Mouse (Mus musculus): ENCODE measurements around the gene Tsc22d4. TPM values are rescaled to one million over a fixed set of nuclear protein-coding genes. Genes with fewer than 3 reads are reported as not detected.
A peak's percentile ranks its signal among the peaks of the same experiment; 100 is the strongest.

The Tsc22d4 gene
- polyA plus RNA-seq, 1 experiment = 133 TPM

GRCm38 (mm10) chr5:137775587-137776290 lies 30.2 kb downstream of the Tsc22d4 start:
- 90% methylated on average over 2 of the region's 2 CpGs for WGBS
- H3K4me3 ChIP-seq (ENCODE audit: extremely low read depth, insufficient read depth, insufficient read length) = no peak overlapping the region
- H3K27ac ChIP-seq (ENCODE audit: insufficient read depth, low read length) = peak overlapping the region; percentile 27

GRCm38 (mm10) chr5:137776408-137776918 lies 30.9 kb downstream of the Tsc22d4 start:
- TF ChIP-seq CTCF (IDR thresholded peaks at IDR 0.05; ENCODE audit: extremely low read depth, insufficient read depth, insufficient read length, insufficient replicate concordance) (no peak), POLR2A (IDR thresholded peaks at IDR 0.05; ENCODE audit: low read depth, low read length) (no peak)
- Histone ChIP-seq H3K4me1 (ENCODE audit: control insufficient read depth, insufficient read depth, insufficient read length) (peaks cover 9% of the 10 kb centered on the region), H3K4me3 (ENCODE audit: extremely low read depth, insufficient read depth, insufficient read length) (no peak overlapping the region), H3K36me3 (ENCODE audit: control insufficient read depth, insufficient read depth, low read length) (peaks cover 2% of the 10 kb centered on the region), H3K27me3 (ENCODE audit: control insufficient read depth, insufficient read depth, low read length) (no peaks in the 10 kb centered on the region), H3K27ac (ENCODE audit: insufficient read depth, low read length) (peak overlapping the region; percentile 27)
- 12% methylated on average over 5 of the region's 5 CpGs for WGBS
- no peak for DNase-seq (ENCODE audit: low read depth in 1 of 2, low spot score in 2 of 2)

More at GRCm38 (mm10) chr5:137775587-137776290, 30.2 kb downstream of the Tsc22d4 start:
- no peaks in the 10 kb centered on the region; the same call in 1 of the 2 replicates for H3K36me3 ChIP-seq (ENCODE audit: control insufficient read depth, insufficient read depth, low read length)
- DNase-seq (ENCODE audit: low read depth in 1 of 2, low spot score in 2 of 2) = no peak
- TF ChIP-seq CTCF (IDR thresholded peaks at IDR 0.05; ENCODE audit: extremely low read depth, insufficient read depth, insufficient read length, insufficient replicate concordance) (no peak), POLR2A (IDR thresholded peaks at IDR 0.05; ENCODE audit: low read depth, low read length) (no peak)
- H3K4me1 ChIP-seq (ENCODE audit: control insufficient read depth, insufficient read depth, insufficient read length) = peaks cover 9% of the 10 kb centered on the region
- no peaks in the 10 kb centered on the region for H3K27me3 ChIP-seq (ENCODE audit: control insufficient read depth, insufficient read depth, low read length)

DNA sequence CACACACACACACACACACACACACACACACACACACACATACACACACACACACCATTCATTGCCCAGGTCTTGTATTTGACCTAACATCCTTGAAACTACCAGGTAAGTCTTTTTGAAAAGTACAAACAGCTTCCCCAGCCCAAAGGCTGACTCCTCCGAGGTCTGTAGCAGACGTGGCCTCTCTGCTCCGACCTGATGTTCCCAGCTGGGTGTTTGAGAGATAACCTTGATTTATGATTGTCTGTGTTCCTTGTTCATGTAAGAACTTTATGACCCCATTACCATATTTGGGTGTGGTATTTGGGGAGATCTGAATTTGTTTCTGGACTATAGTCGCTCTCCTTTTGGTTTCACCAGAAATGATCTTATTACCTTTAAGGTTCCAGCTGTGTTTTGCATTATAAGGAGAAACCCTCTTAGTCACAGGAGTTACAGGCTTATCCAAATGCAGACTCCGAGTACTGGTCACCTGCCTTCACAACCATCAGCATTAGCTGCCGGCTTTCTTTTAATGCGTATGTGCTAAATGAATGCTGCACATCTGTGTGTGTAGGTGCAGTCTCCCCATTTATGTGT lies 31.8 kb downstream of the Tsc22d4 start:
- H3K36me3 ChIP-seq (ENCODE audit: control insufficient read depth, insufficient read depth, low read length) = peaks cover 11% of the 10 kb centered on the region
- no peak for TF ChIP-seq POLR2A (IDR thresholded peaks at IDR 0.05; ENCODE audit: low read depth, low read length)
- peaks cover 9% of the 10 kb centered on the region for H3K4me1 ChIP-seq (ENCODE audit: control insufficient read depth, insufficient read depth, insufficient read length)
- DNase-seq (ENCODE audit: low read depth in 1 of 2, low spot score in 2 of 2) = no peak
- WGBS = 82% methylated on average over 7 of the region's 7 CpGs
- no peak overlapping the region for H3K4me3 ChIP-seq (ENCODE audit: extremely low read depth, insufficient read depth, insufficient read length)
- no peaks in the 10 kb centered on the region for H3K27me3 ChIP-seq (ENCODE audit: control insufficient read depth, insufficient read depth, low read length)
- H3K27ac ChIP-seq (ENCODE audit: insufficient read depth, low read length) = no peak overlapping the region

GRCm38 (mm10) chr5:137778635-137779034 lies 33.1 kb downstream of the Tsc22d4 start, which contains the start of gene Ppp1r35:
Gene Ppp1r35, plus strand, starts transcription at chr5:137778849.
- WGBS = under 1% methylated on average over 30 of the region's 31 CpGs
- no peaks in the 10 kb centered on the region for H3K27me3 ChIP-seq (ENCODE audit: control insufficient read depth, insufficient read depth, low read length)
- H3K4me3 ChIP-seq (ENCODE audit: extremely low read depth, insufficient read depth, insufficient read length) = peak within 1 kb of the TSS; percentile 71
- H3K4me1 ChIP-seq (ENCODE audit: control insufficient read depth, insufficient read depth, insufficient read length) = peaks cover 10% of the 10 kb centered on the region
- TF ChIP-seq CTCF (IDR thresholded peaks at IDR 0.05; ENCODE audit: extremely low read depth, insufficient read depth, insufficient read length, insufficient replicate concordance) = no peak
- TF ChIP-seq POLR2A (IDR thresholded peaks at IDR 0.05; ENCODE audit: low read depth, low read length) = peak; percentile 66
- peaks cover 18% of the 10 kb centered on the region for H3K36me3 ChIP-seq (ENCODE audit: control insufficient read depth, insufficient read depth, low read length)
- H3K27ac ChIP-seq (ENCODE audit: insufficient read depth, low read length) = peak within 1 kb of the TSS; percentile 73
- DNase-seq (ENCODE audit: low read depth in 1 of 2, low spot score in 2 of 2) = peak; percentile 87 to 94

GRCm38 (mm10) chr5:137779053-137779933 lies 33.8 kb downstream of the Tsc22d4 start:
- Histone ChIP-seq H3K27me3 (ENCODE audit: control insufficient read depth, insufficient read depth, low read length) (no peaks in the 10 kb centered on the region), H3K4me3 (ENCODE audit: extremely low read depth, insufficient read depth, insufficient read length) (peak overlapping the region; percentile 71), H3K4me1 (ENCODE audit: control insufficient read depth, insufficient read depth, insufficient read length) (peaks cover 16% of the 10 kb centered on the region), H3K27ac (ENCODE audit: insufficient read depth, low read length) (peak overlapping the region; percentile 73), H3K36me3 (ENCODE audit: control insufficient read depth, insufficient read depth, low read length) (peaks cover 21% of the 10 kb centered on the region)
- under 1% methylated on average over 80 of the region's 83 CpGs for WGBS
- TF ChIP-seq CTCF (IDR thresholded peaks at IDR 0.05; ENCODE audit: extremely low read depth, insufficient read depth, insufficient read length, insufficient replicate concordance) = no peak
- no peak for TF ChIP-seq POLR2A (IDR thresholded peaks at IDR 0.05; ENCODE audit: low read depth, low read length)
- DNase-seq (ENCODE audit: low read depth in 1 of 2, low spot score in 2 of 2) = no peak

GRCm38 (mm10) chr5:137781661-137782060 lies 36.1 kb downstream of the Tsc22d4 start:
- TF ChIP-seq CTCF (IDR thresholded peaks at IDR 0.05; ENCODE audit: extremely low read depth, insufficient read depth, insufficient read length, insufficient replicate concordance) = no peak
- Histone ChIP-seq H3K4me3 (ENCODE audit: extremely low read depth, insufficient read depth, insufficient read length) (no peak overlapping the region), H3K4me1 (ENCODE audit: control insufficient read depth, insufficient read depth, insufficient read length) (peaks cover 22% of the 10 kb centered on the region), H3K27me3 (ENCODE audit: control insufficient read depth, insufficient read depth, low read length) (no peaks in the 10 kb centered on the region), H3K27ac (ENCODE audit: insufficient read depth, low read length) (no peak overlapping the region), H3K36me3 (ENCODE audit: control insufficient read depth, insufficient read depth, low read length) (peaks cover 22% of the 10 kb centered on the region)
- DNase-seq (ENCODE audit: low read depth in 1 of 2, low spot score in 2 of 2) = no peak
- WGBS = 91% methylated on average over 7 of the region's 7 CpGs

Data from spleen, adult 2 months (tissue).